Mouse (Mus musculus) hindbrain, embryonic 13.5 days (tissue): Measurements from ENCODE around the gene Atp2a1. TPM values are rescaled to one million over a fixed set of nuclear protein-coding genes. Genes with fewer than 3 reads are reported as not detected.

Source experiments
- ATAC-seq: fragments of 200-750 bp; cut with Nextera tagmentation; 2 replicates; pipeline ENCODE4 v1.8.0; 2017; ENCODE audit warnings: moderate TSS enrichment; ENCODE audit not compliant: low FRiP score
- H3K27ac ChIP-seq: fragments of 300-500 bp; sonication (generic); 2 replicates; pipeline ENCODE4 v1.5.1; 2015; ENCODE audit warnings: inconsistent platforms, mild to moderate bottlenecking, moderate library complexity
- H3K27me3 ChIP-seq: fragments of 300-500 bp; sonication (generic); 2 replicates; pipeline ENCODE4 v1.6.1; 2015; ENCODE audit warnings: mild to moderate bottlenecking, inconsistent platforms
- H3K36me3 ChIP-seq: fragments of 300-500 bp; sonication (generic); 2 replicates; pipeline ENCODE4 v1.6.1; 2015; ENCODE audit warnings: mild to moderate bottlenecking, inconsistent platforms
- H3K4me1 ChIP-seq: fragments of 300-500 bp; sonication (generic); replicated peaks from 2 replicates; pipeline ENCODE4 v1.6.1; 2015; ENCODE audit warnings: inconsistent platforms
- H3K4me2 ChIP-seq: fragments of 300-500 bp; sonication (generic); 2 replicates; pipeline ENCODE4 v1.6.1; 2015; ENCODE audit warnings: inconsistent platforms, mild to moderate bottlenecking, moderate library complexity
- H3K4me3 ChIP-seq: fragments of 300-500 bp; sonication (generic); 2 replicates; pipeline ENCODE4 v1.5.1; 2015; ENCODE audit warnings: mild to moderate bottlenecking, inconsistent platforms
- H3K9ac ChIP-seq: fragments of 300-500 bp; sonication (generic); 2 replicates; pipeline ENCODE4 v1.6.1; 2015; ENCODE audit warnings: mild to moderate bottlenecking, inconsistent platforms
- H3K9me3 ChIP-seq: fragments of 300-500 bp; sonication (generic); 2 replicates; pipeline ENCODE4 v1.6.1; 2016; ENCODE audit warnings: inconsistent platforms
- WGBS: fragments of 180-500 bp; shearing (Covaris S2); methylation state at CpG from one replicate; pipeline ENCODE4 v1.1.7; 2015; 5-methylcytosine and 5-hydroxymethylcytosine counted together
- polyA plus RNA-seq: library from polyadenylated mRNA; unstranded; fragments of >200 nt; fragmentation: Nextera tagmentation; extraction: Ambion mirVana; gene quantifications from 2 replicates; pipeline ENCODE4 v1.2.1, GENCODE M21; 2015

Gene Atp2a1
- polyA plus RNA-seq = 1.5 and 4.1 TPM in 2 replicates

- Histone ChIP-seq H3K9me3 (no peaks in the 10 kb centered on the region), H3K36me3 (peaks cover 19% of the 10 kb centered on the region), H3K4me1 (no peaks in the 10 kb centered on the region), H3K27me3 (0 out of 2 replicates have a peak, but pooled peaks cover 3% of the 10 kb centered on the region), H3K4me2 (no peak within 1 kb of the TSS), H3K27ac (no peak within 1 kb of the TSS), H3K4me3 (no peak within 1 kb of the TSS), H3K9ac (peak within 1 kb of the TSS; percentile 29; the same call in 1 of the 2 replicates)
- no peak for ATAC-seq
- WGBS = 47% methylated on average over 5 of the region's 5 CpGs
These were observed at the start of gene Atp2a1 for GRCm38 (mm10) chr7:126463004-126463403. Gene Atp2a1, minus strand, starts transcription at chr7:126463108.

DNA sequence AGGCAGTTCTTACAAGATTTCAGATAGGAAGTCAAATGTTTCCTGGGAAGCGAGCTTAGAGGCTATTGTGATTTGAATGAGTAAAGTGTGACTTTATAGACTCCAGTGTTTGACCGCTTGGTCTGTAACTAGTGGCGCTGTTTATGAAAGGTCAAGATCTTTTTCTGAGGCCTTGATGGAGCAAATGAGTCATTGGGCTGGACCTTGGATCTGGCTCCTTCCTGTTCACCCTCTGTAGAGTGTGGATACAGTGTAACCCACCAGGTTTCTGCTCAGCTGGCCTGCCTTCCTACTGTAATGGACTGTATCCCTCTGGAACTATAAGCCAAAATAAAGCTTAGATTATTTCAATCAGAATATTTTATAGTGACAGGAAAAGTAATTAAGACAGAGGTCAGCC lies 48.4 kb upstream of the Atp2a1 start:
- H3K36me3 ChIP-seq = no peaks in the 10 kb centered on the region
- 0 out of 2 replicates have a peak, but pooled peaks cover 6% of the 10 kb centered on the region for H3K27me3 ChIP-seq
- no peak overlapping the region for H3K27ac ChIP-seq
- H3K4me3 ChIP-seq = no peak overlapping the region
- no peaks in the 10 kb centered on the region for H3K4me1 ChIP-seq
- no peaks in the 10 kb centered on the region for H3K9me3 ChIP-seq
- no peak overlapping the region for H3K4me2 ChIP-seq
- ATAC-seq = no peak
- WGBS = 79% methylated on average over 3 of the region's 3 CpGs
- H3K9ac ChIP-seq = no peak overlapping the region

GRCm38 (mm10) chr7:126507126-126507778 lies 44.3 kb upstream of the Atp2a1 start:
- Histone ChIP-seq H3K4me1 (peaks cover 5% of the 10 kb centered on the region), H3K27ac (no peak overlapping the region), H3K4me2 (no peak overlapping the region), H3K9ac (no peak overlapping the region), H3K4me3 (no peak overlapping the region), H3K27me3 (0 out of 2 replicates have a peak, but pooled peaks cover 4% of the 10 kb centered on the region), H3K36me3 (no peaks in the 10 kb centered on the region), H3K9me3 (no peaks in the 10 kb centered on the region)
- no peak for ATAC-seq
- WGBS = 86% methylated on average over 8 of the region's 8 CpGs

DNA sequence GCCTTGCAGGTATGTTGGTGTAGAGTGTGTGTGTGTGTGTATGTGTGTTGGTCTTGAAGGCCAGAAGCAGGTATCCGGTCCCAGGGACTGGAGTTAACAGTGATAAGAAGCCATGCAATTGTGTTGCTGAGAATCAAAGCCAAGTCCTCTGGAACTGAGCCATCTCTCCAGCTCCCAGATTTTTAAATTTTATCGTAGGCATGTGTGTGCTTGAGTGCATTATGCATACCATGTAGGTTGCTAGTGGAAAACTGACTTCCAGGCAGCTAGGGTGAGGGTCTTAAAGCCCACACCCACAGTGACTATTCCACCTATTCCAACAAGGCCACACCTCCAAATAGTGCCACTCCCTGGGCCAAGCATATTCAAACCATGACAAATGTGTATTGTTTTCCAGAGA lies 42.0 kb upstream of the Atp2a1 start:
- Histone ChIP-seq H3K9ac (no peak overlapping the region), H3K27ac (no peak overlapping the region), H3K4me1 (peaks cover 22% of the 10 kb centered on the region), H3K4me3 (no peak overlapping the region), H3K9me3 (no peaks in the 10 kb centered on the region), H3K4me2 (no peak overlapping the region), H3K27me3 (no peaks in the 10 kb centered on the region), H3K36me3 (peaks cover 13% of the 10 kb centered on the region)
- 92% methylated on average over 2 of the region's 2 CpGs for WGBS
- no peak for ATAC-seq

DNA sequence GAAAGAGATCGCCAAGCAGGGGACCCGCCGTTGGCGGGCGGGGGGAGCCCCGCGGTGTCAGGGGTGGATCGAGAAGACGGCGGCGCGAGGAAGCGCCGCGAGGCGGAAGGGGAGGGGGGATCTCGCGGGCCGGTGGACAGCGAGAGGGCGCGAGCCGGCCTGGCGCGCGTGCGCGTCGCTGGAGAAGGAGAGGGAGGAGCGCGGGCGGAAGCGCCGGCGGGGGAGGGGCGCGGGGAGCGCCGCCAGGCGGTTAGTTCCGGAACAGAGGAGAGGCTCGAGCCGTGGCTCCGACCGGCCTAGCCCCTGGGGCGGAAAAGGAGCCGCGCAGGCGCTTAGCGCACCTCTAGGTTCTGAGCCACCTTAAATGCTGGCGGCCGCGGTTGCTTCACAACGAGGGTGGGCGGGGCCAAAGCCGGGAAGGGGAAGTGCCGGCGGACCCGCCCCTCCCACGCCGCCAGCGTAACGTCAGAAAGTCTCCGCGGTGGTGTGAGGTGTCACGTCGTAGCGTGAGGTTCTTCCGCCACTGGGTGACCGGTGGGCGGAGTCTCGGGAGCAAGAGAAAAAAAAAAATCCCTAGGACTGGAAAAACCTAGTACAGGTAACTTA lies 40.5 kb upstream of the Atp2a1 start, which contains the start of gene Atxn2l:
Gene Atxn2l, minus strand, starts transcription at position 165 of the 606 bp plus-strand sequence.
- Histone ChIP-seq H3K4me2 (peak within 1 kb of the TSS; percentile 78), H3K27me3 (no peaks in the 10 kb centered on the region), H3K4me3 (peak within 1 kb of the TSS; percentile 93), H3K27ac (peak within 1 kb of the TSS; percentile 100), H3K4me1 (peaks cover 22% of the 10 kb centered on the region), H3K9ac (peak within 1 kb of the TSS; percentile 99), H3K36me3 (peaks cover 28% of the 10 kb centered on the region), H3K9me3 (no peaks in the 10 kb centered on the region)
- peak; percentile 85 for ATAC-seq
- under 1% methylated on average over 64 of the region's 72 CpGs for WGBS

GRCm38 (mm10) chr7:126502751-126503150 lies 39.8 kb upstream of the Atp2a1 start:
- Histone ChIP-seq H3K4me2 (peak overlapping the region; percentile 78), H3K36me3 (peaks cover 34% of the 10 kb centered on the region), H3K27ac (peak overlapping the region; percentile 100), H3K4me3 (peak overlapping the region; percentile 93), H3K9ac (peak overlapping the region; percentile 99), H3K4me1 (peaks cover 22% of the 10 kb centered on the region), H3K27me3 (no peaks in the 10 kb centered on the region), H3K9me3 (no peaks in the 10 kb centered on the region)
- ATAC-seq = no peak; the same call in 1 of the 2 replicates
- 0% methylated on average over 40 of the region's 40 CpGs for WGBS

DNA sequence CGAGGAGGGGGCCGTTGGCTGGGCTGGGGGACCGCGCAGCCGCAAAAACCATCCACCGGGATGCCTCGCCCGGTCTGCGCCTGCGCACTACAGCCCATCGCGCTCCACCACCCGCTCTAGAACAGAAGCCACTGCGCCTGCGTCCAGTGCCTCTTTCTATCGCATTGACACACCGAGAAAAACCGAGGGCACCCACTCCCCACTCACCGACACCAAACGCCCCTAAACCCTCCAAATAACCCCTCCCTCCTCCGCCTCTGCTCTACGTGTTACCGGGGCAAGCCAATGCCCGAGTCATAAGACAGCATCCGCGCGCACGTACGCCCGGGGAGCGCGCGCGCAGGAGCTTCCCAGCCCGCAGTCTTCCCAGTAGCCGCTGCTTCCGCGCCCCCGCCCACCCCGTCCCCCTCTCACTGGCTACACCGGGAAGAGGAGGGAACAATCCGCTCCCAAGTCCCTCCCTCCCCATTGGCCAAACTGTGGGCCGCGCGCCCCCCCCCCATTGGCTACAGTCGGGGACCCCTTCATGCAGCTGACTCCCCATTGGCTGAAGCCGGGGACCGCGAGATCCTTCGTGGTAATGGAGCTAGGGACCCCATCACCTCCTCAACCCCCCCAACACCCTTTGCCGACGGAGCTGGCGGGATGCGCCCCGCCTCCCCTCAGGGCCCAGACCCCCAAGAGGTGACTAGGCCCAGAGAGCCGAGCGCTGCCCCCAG lies 39.3 kb upstream of the Atp2a1 start:
- no peaks in the 10 kb centered on the region for H3K9me3 ChIP-seq
- peak; percentile 92 for ATAC-seq
- peak overlapping the region; percentile 78 for H3K4me2 ChIP-seq
- WGBS = under 1% methylated on average over 52 of the region's 57 CpGs
- H3K27me3 ChIP-seq = no peaks in the 10 kb centered on the region
- peak overlapping the region; percentile 93 for H3K4me3 ChIP-seq
- H3K27ac ChIP-seq = peak overlapping the region; percentile 100
- peaks cover 40% of the 10 kb centered on the region for H3K36me3 ChIP-seq
- H3K9ac ChIP-seq = peak overlapping the region; percentile 99
- peaks cover 22% of the 10 kb centered on the region for H3K4me1 ChIP-seq

- H3K9ac ChIP-seq = peak overlapping the region; percentile 99
- H3K27me3 ChIP-seq = no peaks in the 10 kb centered on the region
- ATAC-seq = no peak
- peaks cover 22% of the 10 kb centered on the region for H3K4me1 ChIP-seq
- peak overlapping the region; percentile 93 for H3K4me3 ChIP-seq
- H3K36me3 ChIP-seq = peaks cover 45% of the 10 kb centered on the region
- peak overlapping the region; percentile 100 for H3K27ac ChIP-seq
- H3K9me3 ChIP-seq = no peaks in the 10 kb centered on the region
- peak overlapping the region; percentile 78 for H3K4me2 ChIP-seq
- WGBS = 6% methylated on average over 9 of the region's 9 CpGs
These were observed 38.7 kb upstream of the Atp2a1 start for GRCm38 (mm10) chr7:126501684-126502022.

DNA sequence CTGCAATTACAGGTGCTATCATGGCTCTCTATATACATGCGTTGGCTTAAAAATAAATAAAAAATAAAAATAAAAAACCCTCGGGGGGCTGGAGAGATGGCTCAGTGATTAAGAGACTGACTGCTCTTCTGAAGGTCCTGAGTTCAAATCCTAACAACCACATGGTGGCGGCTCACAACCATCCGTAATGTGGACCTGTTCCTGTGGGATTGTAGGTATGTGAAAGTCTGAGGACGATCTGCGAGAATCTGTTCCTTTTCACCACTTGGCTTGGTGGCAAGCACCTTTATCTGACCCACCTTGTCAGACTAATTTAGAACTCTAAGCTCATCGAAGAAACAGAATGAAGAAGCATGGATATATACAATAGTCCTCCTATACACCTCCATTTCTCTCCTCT lies 36.5 kb upstream of the Atp2a1 start:
- no peak overlapping the region for H3K9ac ChIP-seq
- whole genome bisulfite sequencing = 97% methylated on average over 7 of the region's 7 CpGs
- ATAC-seq = no peak

GRCm38 (mm10) chr7:126497966-126498365 lies 35.1 kb upstream of the Atp2a1 start:
- H3K27me3 ChIP-seq = no peaks in the 10 kb centered on the region
- WGBS = 89% methylated on average over 12 of the region's 12 CpGs
- peaks cover 17% of the 10 kb centered on the region for H3K4me1 ChIP-seq
- no peak for ATAC-seq
- no peak overlapping the region for H3K4me2 ChIP-seq
- no peak overlapping the region for H3K9ac ChIP-seq
- H3K9me3 ChIP-seq = no peaks in the 10 kb centered on the region
- H3K4me3 ChIP-seq = no peak overlapping the region
- H3K27ac ChIP-seq = no peak overlapping the region
- H3K36me3 ChIP-seq = peaks cover 82% of the 10 kb centered on the region

More for the DNA sequence above, 36.5 kb upstream of the Atp2a1 start:
- no peaks in the 10 kb centered on the region for H3K27me3 ChIP-seq
- no peaks in the 10 kb centered on the region for H3K9me3 ChIP-seq
- H3K27ac ChIP-seq = no peak overlapping the region
- peaks cover 68% of the 10 kb centered on the region for H3K36me3 ChIP-seq
- no peak overlapping the region for H3K4me2 ChIP-seq
- peaks cover 22% of the 10 kb centered on the region for H3K4me1 ChIP-seq
- H3K4me3 ChIP-seq = no peak overlapping the region

DNA sequence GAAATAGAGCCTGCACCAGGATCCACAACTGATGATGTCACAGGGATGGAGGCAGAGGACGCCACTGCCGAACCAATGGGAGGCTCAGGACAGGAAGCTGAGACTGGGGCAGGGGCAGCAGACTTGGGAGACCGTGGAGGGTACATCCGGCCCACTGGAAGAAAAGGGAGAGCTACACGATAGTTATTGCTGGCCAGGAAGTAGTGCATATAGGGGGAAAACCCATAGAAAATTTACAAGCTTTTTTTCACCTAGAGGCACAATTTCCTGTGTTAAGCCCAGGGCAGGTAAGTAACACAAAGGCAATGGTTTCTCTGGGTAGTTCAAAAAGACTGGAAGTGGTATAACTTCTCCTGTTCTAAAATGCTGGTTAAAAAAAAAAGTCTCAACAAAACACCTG lies 33.6 kb upstream of the Atp2a1 start:
- Histone ChIP-seq H3K4me2 (no peak overlapping the region), H3K27ac (no peak overlapping the region), H3K4me3 (no peak overlapping the region), H3K4me1 (peaks cover 19% of the 10 kb centered on the region), H3K9ac (no peak overlapping the region), H3K27me3 (no peaks in the 10 kb centered on the region), H3K36me3 (peaks cover 95% of the 10 kb centered on the region), H3K9me3 (no peaks in the 10 kb centered on the region)
- no peak for ATAC-seq
- WGBS = 92% methylated on average over 5 of the region's 5 CpGs

GRCm38 (mm10) chr7:126494120-126494519 lies 31.2 kb upstream of the Atp2a1 start:
- Histone ChIP-seq H3K4me1 (0 out of 2 replicates have a peak, but pooled peaks cover 5% of the 10 kb centered on the region), H3K4me3 (no peak overlapping the region), H3K4me2 (no peak overlapping the region), H3K27ac (no peak overlapping the region), H3K9ac (no peak overlapping the region), H3K27me3 (no peaks in the 10 kb centered on the region), H3K36me3 (peaks cover 96% of the 10 kb centered on the region), H3K9me3 (no peaks in the 10 kb centered on the region)
- ATAC-seq = no peak
- WGBS = 98% methylated on average over 6 of the region's 6 CpGs
